Mouse (Mus musculus): Measurements from ENCODE around the gene Vps54.

- TF ChIP-seq CTCF (IDR thresholded peaks at IDR 0.05; ENCODE audit: extremely low read depth, insufficient read depth, low read length) = no peak
- TF ChIP-seq POLR2A (IDR thresholded peaks at IDR 0.05; ENCODE audit: extremely low read depth, insufficient read depth, low read length) = no peak
These were observed 855 bp downstream of the Vps54 start for GRCm38 (mm10) chr11:21239763-21240509.
